Mouse (Mus musculus) embryonic fibroblast, embryonic 13.5 days (primary cell): Measurements from ENCODE around the gene Ppp1r26. TPM values are rescaled to one million over a fixed set of nuclear protein-coding genes. Genes with fewer than 3 reads are reported as not detected.

Experiments
- H3K27ac ChIP-seq: 2 replicates; pipeline ENCODE4 v1.5.1; 2012; ENCODE audit warnings: low read length, control low read depth, inconsistent platforms; ENCODE audit not compliant: insufficient read depth
- H3K4me1 ChIP-seq: 2 replicates; pipeline ENCODE4 v1.6.1; 2011; ENCODE audit warnings: low read length; ENCODE audit not compliant: control insufficient read depth, insufficient read depth
- H3K4me3 ChIP-seq: 2 replicates; pipeline ENCODE4 v1.5.1; 2011; ENCODE audit warnings: mild to moderate bottlenecking, control low read depth, low read length; ENCODE audit not compliant: insufficient read depth
- CTCF ChIP-seq: IDR thresholded peaks from 2 replicates; pipeline ENCODE4 v1.5.1; 2011; ENCODE audit warnings: mild to moderate bottlenecking, control low read depth, low read length, moderate library complexity, borderline replicate concordance; ENCODE audit not compliant: insufficient read depth
- POLR2A ChIP-seq: IDR thresholded peaks from 2 replicates; pipeline ENCODE4 v1.6.1; 2011; ENCODE audit warnings: low read depth, mild to moderate bottlenecking, control low read depth, low read length, moderate library complexity
- polyA plus RNA-seq: library from polyadenylated mRNA; stranded (reverse); fragments of >200 nt; gene quantifications from 2 replicates; pipeline ENCODE4 v1.2.4, GENCODE M21; 2011; ENCODE audit warnings: low read depth; ENCODE audit not compliant: missing spikeins, insufficient read length

Ppp1r26 gene
- 2.4 and 3.7 TPM in 2 replicates for polyA plus RNA-seq

DNA sequence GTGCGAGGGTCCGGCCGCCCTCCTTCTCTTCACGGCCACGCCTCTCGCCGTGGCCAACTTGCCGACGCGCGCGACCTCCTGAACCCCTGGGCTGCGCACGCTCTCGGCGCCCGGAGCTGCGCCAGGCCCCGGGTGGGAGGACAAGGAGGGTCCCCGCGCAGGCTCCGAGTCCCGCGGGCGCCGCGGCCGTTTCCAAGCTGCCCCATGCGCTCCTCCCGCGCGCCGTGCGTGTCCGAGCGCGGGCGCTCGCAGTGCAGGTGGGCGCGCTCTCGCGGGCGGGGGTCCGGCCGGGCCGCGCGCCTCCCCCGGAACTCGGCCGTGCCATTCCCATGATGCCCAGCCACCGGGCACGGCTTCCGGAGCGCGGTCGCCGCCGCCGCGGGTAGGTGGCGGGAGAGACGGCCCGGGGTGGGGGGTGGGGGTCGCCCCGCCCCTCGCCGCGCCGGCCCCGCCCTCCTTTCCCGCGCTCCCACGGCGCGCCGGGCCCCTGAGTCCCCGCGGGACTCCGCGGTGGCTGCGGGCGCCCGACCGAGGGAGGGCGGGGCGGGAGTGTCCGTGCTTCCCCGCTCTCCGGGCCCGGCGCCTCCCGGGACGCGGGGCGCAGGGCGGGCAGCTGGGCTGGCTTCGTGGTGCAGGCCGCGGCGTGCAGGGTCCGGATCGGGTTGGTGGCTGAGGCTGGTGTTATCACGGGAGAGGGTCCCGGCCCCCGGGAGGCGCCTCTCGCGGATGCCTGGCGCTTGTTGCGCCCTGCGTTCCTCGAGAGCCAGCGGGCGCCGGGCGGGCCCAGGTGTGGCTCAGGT is at the start of gene Ppp1r26:
Ppp1r26 (plus strand) TSS at position 286 of the 800 bp plus-strand sequence.
- no peak for TF ChIP-seq POLR2A
- TF ChIP-seq CTCF = no peak
- H3K4me1 ChIP-seq = no peaks in the 10 kb centered on the region
- H3K4me3 ChIP-seq = peak within 1 kb of the TSS; percentile 38
- no peak within 1 kb of the TSS for H3K27ac ChIP-seq

DNA sequence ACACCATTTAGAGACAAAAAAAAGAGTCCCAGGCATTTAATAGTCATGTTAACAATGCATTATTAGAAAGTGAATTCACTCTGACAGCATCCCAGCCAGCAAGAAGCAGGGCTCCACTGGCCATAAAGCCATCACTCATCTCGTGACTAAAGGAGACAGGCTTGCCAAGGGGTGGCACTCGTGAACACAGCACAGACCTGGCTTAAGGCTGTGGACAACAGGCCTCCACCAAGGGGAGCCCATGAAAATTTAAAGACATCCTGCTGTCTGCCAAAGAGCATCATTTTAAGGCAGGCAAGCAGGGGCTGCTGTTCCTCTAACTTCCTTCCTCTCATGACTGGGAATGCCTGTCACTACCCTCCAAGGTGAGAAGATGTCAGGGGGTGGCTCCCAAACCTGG is 49.7 kb upstream of the Ppp1r26 start:
- Histone ChIP-seq H3K4me1 (no peaks in the 10 kb centered on the region), H3K4me3 (no peak overlapping the region), H3K27ac (no peak overlapping the region)
- TF ChIP-seq POLR2A (no peak), CTCF (no peak)

DNA sequence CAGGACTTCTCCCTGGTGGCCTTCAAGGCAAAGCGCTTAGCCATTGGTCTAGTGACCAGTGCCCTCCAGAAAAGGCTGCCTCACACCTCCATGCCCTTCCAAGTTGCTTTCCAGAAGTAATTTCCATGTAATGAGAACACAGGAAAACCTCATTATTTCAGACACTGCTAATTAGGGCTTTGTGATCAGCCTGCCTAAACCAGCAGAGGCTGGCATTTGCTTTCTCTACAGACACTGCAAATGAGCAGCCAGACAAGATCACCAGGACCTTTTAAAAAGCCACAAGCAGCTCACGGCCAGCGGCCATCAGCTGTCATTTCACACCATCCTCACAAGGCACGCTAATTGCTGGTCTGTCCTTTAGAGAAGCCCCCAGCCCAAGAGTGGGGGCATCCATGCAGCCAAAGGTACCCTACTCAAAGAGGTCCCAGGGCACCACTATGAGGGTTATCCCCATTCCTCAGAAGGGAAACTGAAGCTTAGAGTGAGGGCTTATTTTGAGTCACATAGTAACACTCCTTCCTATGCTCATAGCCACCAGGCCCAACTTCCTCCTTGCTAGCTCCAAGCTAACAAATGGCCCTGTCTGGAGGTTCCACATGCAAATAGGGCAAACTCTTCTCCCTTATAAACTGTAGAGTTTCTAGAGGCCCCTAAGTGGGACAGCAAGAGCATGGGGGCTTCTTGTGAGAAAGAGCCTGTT is 49.0 kb upstream of the Ppp1r26 start:
- H3K4me1 ChIP-seq = no peaks in the 10 kb centered on the region
- no peak overlapping the region for H3K4me3 ChIP-seq
- no peak overlapping the region for H3K27ac ChIP-seq
- TF ChIP-seq POLR2A = no peak
- TF ChIP-seq CTCF = no peak

DNA sequence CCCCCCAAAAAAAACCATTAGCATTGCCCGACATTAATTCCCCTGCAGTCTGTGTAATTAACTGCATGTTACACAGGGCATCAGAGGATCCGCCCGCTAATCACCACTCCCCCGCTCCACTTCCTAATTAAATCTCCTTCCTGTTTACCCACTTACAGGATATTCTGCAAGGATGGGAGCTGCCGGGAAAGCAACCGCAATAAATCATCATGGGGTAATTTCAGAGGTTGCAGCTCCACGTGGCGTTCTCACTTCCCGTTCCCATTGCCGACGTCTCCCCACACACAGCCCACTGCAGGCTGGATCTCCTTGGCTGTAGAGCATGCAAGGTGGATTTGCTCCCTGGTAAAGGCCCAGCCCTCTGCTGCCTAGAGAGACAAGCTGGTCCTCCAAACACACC is 45.0 kb upstream of the Ppp1r26 start:
- H3K4me3 ChIP-seq = no peak overlapping the region
- TF ChIP-seq POLR2A (no peak), CTCF (no peak)
- H3K27ac ChIP-seq = no peak overlapping the region
- H3K4me1 ChIP-seq = no peaks in the 10 kb centered on the region

DNA sequence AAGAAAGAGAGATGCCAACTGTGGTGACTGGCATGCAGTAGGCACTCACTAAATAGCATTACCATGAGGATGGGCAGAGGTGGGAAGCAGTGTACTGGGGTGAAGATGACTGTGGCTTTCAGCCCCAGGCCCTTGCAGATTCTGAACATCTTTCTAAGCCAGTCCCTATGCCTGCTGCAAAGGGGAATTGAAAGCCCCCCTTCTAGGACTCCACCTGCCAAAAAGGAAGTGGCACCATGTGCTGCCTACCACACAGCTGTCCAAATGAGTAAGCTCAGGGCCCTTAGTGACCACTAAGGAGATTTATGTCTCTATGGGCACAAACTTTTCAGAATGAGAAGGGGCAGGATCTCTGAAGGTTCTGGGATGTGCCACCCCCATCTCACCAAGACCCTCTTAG is 44.5 kb upstream of the Ppp1r26 start:
- Histone ChIP-seq H3K27ac (no peak overlapping the region), H3K4me3 (no peak overlapping the region), H3K4me1 (no peaks in the 10 kb centered on the region)
- no peak for TF ChIP-seq POLR2A
- TF ChIP-seq CTCF = no peak

DNA sequence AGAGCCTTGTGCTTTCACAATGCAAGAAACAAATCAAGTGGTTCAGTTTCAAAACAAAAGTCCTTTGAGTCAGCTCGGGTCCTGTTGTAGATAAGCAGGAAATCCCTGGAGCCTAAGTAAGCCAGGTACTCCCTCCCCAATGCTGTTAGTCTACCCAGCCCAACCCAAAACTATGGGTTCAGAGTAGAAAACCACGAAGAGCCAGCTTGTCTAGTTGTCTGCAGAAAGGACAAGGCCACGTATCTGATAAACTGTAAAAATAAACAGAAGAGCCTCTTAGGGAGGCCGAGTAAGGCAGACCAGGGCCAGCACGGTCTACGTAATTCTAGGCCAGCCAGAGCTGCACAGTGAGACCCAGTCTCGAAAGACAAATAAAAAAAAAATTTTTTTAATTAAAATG is 38.8 kb upstream of the Ppp1r26 start:
- H3K27ac ChIP-seq = no peak overlapping the region
- no peaks in the 10 kb centered on the region for H3K4me1 ChIP-seq
- no peak overlapping the region for H3K4me3 ChIP-seq
- no peak for TF ChIP-seq CTCF
- no peak for TF ChIP-seq POLR2A

DNA sequence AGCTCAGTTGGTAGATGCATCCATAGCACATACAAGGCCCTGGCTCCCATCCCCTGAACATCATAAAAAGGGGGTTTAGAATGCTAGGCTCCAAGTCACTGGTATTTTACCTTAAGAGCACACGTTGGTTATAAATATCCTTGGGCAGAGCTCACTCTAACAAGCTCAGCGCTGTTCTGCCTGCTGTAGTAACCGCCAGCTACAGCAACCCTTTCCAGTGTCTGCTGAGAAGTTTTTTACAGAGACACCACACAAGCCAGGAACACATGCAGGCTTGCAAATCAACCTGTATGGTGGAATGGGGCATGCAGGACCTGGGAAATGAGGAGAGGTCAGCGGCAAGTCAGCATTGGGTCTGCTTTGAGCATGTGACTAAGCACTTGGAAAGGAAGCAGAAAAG is 37.5 kb upstream of the Ppp1r26 start:
- H3K4me1 ChIP-seq = no peaks in the 10 kb centered on the region
- no peak overlapping the region for H3K27ac ChIP-seq
- no peak for TF ChIP-seq POLR2A
- no peak for TF ChIP-seq CTCF
- H3K4me3 ChIP-seq = no peak overlapping the region

DNA sequence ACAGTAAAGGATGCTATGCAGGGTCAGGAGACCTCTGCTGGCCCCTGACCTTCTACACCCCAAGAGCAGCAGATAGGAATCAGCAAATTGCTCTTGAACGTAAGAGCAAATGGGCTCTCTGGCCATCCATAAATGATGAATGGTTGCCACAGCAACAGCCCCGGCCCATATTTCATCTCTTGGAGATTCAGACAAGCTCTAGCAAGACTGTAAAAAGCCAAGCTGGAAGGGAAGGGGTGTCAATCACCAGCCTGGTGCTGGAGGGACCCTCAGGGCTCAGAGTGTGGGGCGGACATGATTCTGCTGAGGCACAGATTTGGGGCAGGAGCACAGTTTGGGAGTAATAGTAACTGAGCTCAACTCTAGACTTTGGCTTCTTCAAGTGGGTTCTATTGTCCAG is 37.0 kb upstream of the Ppp1r26 start:
- Histone ChIP-seq H3K4me3 (no peak overlapping the region), H3K4me1 (no peaks in the 10 kb centered on the region), H3K27ac (no peak overlapping the region)
- no peak for TF ChIP-seq CTCF
- no peak for TF ChIP-seq POLR2A

DNA sequence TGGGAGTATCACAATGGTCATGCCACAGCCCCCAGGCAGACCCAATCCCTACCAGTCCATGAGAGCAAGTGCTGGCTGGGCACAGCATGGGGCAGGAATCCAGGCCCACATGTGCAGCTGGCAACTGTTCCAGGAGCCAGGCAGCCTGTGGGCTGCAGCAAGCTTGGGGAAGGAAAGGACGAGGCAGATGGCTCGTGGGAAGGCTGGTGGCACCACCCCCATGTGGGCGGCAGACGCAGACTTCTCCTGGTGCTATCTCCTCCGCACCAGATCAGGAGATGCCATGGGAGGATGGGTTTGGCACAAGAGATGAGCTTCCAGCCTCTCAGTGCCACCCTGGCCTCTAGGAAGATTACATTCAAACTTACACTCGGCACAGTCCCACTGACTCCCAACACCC is 33.7 kb upstream of the Ppp1r26 start:
- Histone ChIP-seq H3K4me3 (no peak overlapping the region), H3K27ac (no peak overlapping the region), H3K4me1 (no peaks in the 10 kb centered on the region; the same call in 1 of the 2 replicates)
- TF ChIP-seq POLR2A (no peak), CTCF (no peak)

DNA sequence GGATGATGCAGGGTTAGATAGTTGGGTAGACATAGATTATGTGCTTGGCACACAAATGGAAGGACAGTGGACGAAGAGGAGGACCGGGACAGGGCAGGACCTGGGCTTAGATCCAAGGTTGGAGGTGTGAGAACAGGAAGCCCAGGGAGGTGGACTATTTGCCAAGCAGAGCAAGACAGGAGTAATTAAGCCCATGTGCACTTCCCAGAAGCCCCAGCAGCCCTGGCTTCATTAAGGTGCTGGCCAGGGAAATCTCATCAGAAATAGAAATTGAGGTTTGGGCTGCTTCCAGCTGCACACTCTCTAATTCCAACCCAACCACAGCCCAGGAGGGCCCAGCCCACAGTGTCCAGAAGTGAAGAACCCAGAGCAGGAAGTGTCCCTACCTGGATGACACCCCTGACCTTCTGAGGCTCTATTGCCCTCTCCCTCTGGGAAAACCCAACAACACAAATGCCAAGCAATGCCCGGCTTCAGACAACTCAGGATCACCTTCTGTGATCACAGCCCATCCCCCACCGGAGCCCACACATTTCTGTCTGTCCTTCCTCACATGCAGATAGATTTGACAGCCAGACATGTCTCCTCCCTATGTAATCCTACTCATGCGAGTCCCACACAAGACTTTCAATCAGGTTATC is 32.4 kb upstream of the Ppp1r26 start:
- no peak overlapping the region for H3K27ac ChIP-seq
- no peaks in the 10 kb centered on the region; the same call in 1 of the 2 replicates for H3K4me1 ChIP-seq
- TF ChIP-seq CTCF = no peak
- no peak for TF ChIP-seq POLR2A

More for the DNA sequence above, 32.4 kb upstream of the Ppp1r26 start:
- H3K4me3 ChIP-seq = no peak overlapping the region
